Mouse (Mus musculus) spleen, adult 2 months (tissue): ENCODE data around the gene Pxk. TPM values are rescaled to one million over a fixed set of nuclear protein-coding genes. Genes with fewer than 3 reads are reported as not detected.
"Not testable (repeated sequence)": the region's sequence is repeated elsewhere in the genome, so short reads cannot be mapped to it uniquely, and the experiment has no call there.

Experiments used
- DNase-seq, 2 experiments: peaks; one replicate each; pipeline versions ENCODE4 v3.0.0 to v3.0.0-alpha.2; 2012 to 2021; ENCODE audit warnings: low spot score in 2 of 2, low read depth in 1 of 2
- H3K27ac ChIP-seq: fragments of 200-500 bp; 2 replicates; pipeline ENCODE4 v1.5.1; 2012; ENCODE audit warnings: low read length, inconsistent platforms; ENCODE audit not compliant: insufficient read depth
- H3K27me3 ChIP-seq: fragments of 200-500 bp; 2 replicates; pipeline ENCODE4 v1.6.1; 2012; ENCODE audit warnings: mild to moderate bottlenecking, moderate library complexity, low read length, inconsistent platforms; ENCODE audit not compliant: control insufficient read depth, insufficient read depth
- H3K36me3 ChIP-seq: fragments of 200-500 bp; 2 replicates; pipeline ENCODE4 v1.6.1; 2012; ENCODE audit warnings: mild to moderate bottlenecking, low read length, inconsistent platforms; ENCODE audit not compliant: control insufficient read depth, insufficient read depth
- H3K4me1 ChIP-seq: fragments of 200-500 bp; 2 replicates; pipeline ENCODE4 v1.6.1; 2011; ENCODE audit warnings: inconsistent platforms; ENCODE audit not compliant: control insufficient read depth, insufficient read depth, insufficient read length
- H3K4me3 ChIP-seq: fragments of 200-500 bp; 2 replicates; pipeline ENCODE4 v1.5.1; 2011; ENCODE audit warnings: mild to moderate bottlenecking, inconsistent platforms; ENCODE audit not compliant: insufficient read depth, insufficient read length; ENCODE audit errors: extremely low read depth
- CTCF ChIP-seq: fragments of 200-500 bp; IDR thresholded peaks from 2 replicates; pipeline ENCODE4 v1.5.1; 2011; ENCODE audit warnings: mild to moderate bottlenecking, inconsistent platforms; ENCODE audit not compliant: insufficient read depth, insufficient read length, insufficient replicate concordance; ENCODE audit errors: extremely low read depth
- POLR2A ChIP-seq: fragments of 200-500 bp; IDR thresholded peaks from 2 replicates; pipeline ENCODE4 v1.6.1; 2011; ENCODE audit warnings: low read depth, low read length, inconsistent platforms
- WGBS: fragments of 180-500 bp; shearing (Covaris S2); methylation state at CpG from one replicate; pipeline ENCODE4 v1.1.7; 2018; 5-methylcytosine and 5-hydroxymethylcytosine counted together
- polyA plus RNA-seq: library from polyadenylated mRNA; depleted of rRNA; stranded (reverse); fragments of >200 nt; gene quantifications from 2 replicates; pipeline ENCODE4 v1.2.3, GENCODE M21; 2012

Pxk gene
- polyA plus RNA-seq, 1 experiment, result 42.5 TPM

GRCm38 (mm10) chr14:8158721-8159120 lies 60.7 kb downstream of the Pxk start:
- no peak for DNase-seq
- TF ChIP-seq POLR2A (no peak), CTCF (no peak)
- no peaks in the 10 kb centered on the region for H3K4me1 ChIP-seq
- no peak overlapping the region for H3K4me3 ChIP-seq
- H3K36me3 ChIP-seq, result peaks cover 38% of the 10 kb centered on the region
- H3K27me3 ChIP-seq, result no peaks in the 10 kb centered on the region
- no peak overlapping the region for H3K27ac ChIP-seq
- WGBS, result 87% methylated on average over 3 of the region's 3 CpGs

- Histone ChIP-seq H3K4me1 (no peaks in the 10 kb centered on the region), H3K36me3 (peaks cover 39% of the 10 kb centered on the region), H3K27me3 (no peaks in the 10 kb centered on the region), H3K4me3 (no peak overlapping the region), H3K27ac (no peak overlapping the region)
- TF ChIP-seq POLR2A, result no peak
- no peak for TF ChIP-seq CTCF
- DNase-seq, result no peak
- whole genome bisulfite sequencing, result 94% methylated on average over 3 of the region's 3 CpGs
These were observed 61.1 kb downstream of the Pxk start for GRCm38 (mm10) chr14:8159141-8159540.

- peak; percentile 20; the same call in 1 of the 2 replicates for TF ChIP-seq CTCF
- TF ChIP-seq POLR2A, result no peak
- peak in 1 of 2 experiments; percentile 54 for DNase-seq
- Histone ChIP-seq H3K27ac (no peak overlapping the region), H3K27me3 (no peaks in the 10 kb centered on the region), H3K36me3 (peaks cover 42% of the 10 kb centered on the region), H3K4me1 (no peaks in the 10 kb centered on the region), H3K4me3 (no peak overlapping the region)
- 84% methylated on average over 2 of the region's 2 CpGs for WGBS
These were observed 63.8 kb downstream of the Pxk start for GRCm38 (mm10) chr14:8161777-8162176.

GRCm38 (mm10) chr14:8164463-8164862 lies 66.5 kb downstream of the Pxk start:
- 92% methylated on average over 7 of the region's 7 CpGs for WGBS
- no peak overlapping the region for H3K4me3 ChIP-seq
- H3K36me3 ChIP-seq, result peaks cover 47% of the 10 kb centered on the region
- TF ChIP-seq CTCF (no peak), POLR2A (no peak)
- H3K27ac ChIP-seq, result no peak overlapping the region
- no peaks in the 10 kb centered on the region for H3K27me3 ChIP-seq
- no peaks in the 10 kb centered on the region for H3K4me1 ChIP-seq
- no peak for DNase-seq

GRCm38 (mm10) chr14:8172507-8173410 lies 74.7 kb downstream of the Pxk start, which contains the start of gene Pdhb:
Gene Pdhb (minus strand): TSS chr14:8173025.
- TF ChIP-seq CTCF (no peak), POLR2A (peak; percentile 45)
- no peaks in the 10 kb centered on the region for H3K27me3 ChIP-seq

GRCm38 (mm10) chr14:8173542-8174250 lies 75.7 kb downstream of the Pxk start:
- 19% methylated on average over 7 of the region's 7 CpGs for WGBS
- Histone ChIP-seq H3K4me3 (peak overlapping the region; percentile 66), H3K27ac (peak overlapping the region; percentile 52; the same call in 1 of the 2 replicates)
- H3K36me3 ChIP-seq, H3K27me3 ChIP-seq, H3K4me1 ChIP-seq: not testable (repeated sequence)
- peak; percentile 47 to 66 for DNase-seq

More at GRCm38 (mm10) chr14:8172507-8173410, 74.7 kb downstream of the Pxk start, which contains the start of gene Pdhb:
- Histone ChIP-seq H3K27ac (peak within 1 kb of the TSS; percentile 69), H3K4me3 (peak within 1 kb of the TSS; percentile 70), H3K36me3 (peaks cover 9% of the 10 kb centered on the region), H3K4me1 (no peaks in the 10 kb centered on the region)
- WGBS, result under 1% methylated on average over 64 of the region's 64 CpGs
- DNase-seq, result peak; percentile 99
